Mouse (Mus musculus) adrenal gland, postnatal 4 days (tissue): ENCODE measurements around the gene Mybl2. TPM values are rescaled to one million over a fixed set of nuclear protein-coding genes. Genes with fewer than 3 reads are reported as not detected.

Source experiments
- DNase-seq, 2 experiments: peaks; one replicate each; pipeline ENCODE4 v3.0.0; 2021 to 2022; ENCODE audit warnings: low spot score in 2 of 2, mixed read lengths in 2 of 2
- microRNA-seq: library from miRNA; unstranded; fragments of <30 nt; microRNA quantifications from one replicate; pipeline ENCODE4 v1.2.0, GENCODE M21; 2021
- total RNA-seq, 2 experiments: library from RNA; stranded (reverse); gene quantifications; 2 replicates each; pipeline ENCODE4 v1.2.3; 2021

The Mybl2 gene
- total RNA-seq, 2 experiments from 2014 or later: 20.4 to 24.0 TPM

DNA sequence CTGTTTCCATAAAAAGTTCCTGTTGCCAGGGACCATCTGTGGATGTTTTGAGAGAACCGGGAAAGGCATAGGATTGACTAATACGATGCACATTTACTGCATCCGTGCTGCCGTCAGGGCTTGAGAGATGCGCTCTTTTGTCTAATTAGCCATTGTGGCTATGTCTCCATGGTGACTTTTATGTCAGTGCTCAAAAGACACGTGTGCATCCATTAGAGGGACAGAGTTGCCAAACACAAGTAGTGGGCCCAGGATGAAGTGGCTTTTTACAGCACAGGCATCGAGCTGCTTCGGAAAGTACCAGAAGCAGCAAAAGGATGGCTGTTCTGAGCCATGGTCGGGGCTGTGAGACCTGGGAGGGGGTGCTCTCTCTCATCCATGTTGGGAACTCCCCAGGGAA, 53.9 kb downstream of the Mybl2 start:
- no peak for DNase-seq

DNA sequence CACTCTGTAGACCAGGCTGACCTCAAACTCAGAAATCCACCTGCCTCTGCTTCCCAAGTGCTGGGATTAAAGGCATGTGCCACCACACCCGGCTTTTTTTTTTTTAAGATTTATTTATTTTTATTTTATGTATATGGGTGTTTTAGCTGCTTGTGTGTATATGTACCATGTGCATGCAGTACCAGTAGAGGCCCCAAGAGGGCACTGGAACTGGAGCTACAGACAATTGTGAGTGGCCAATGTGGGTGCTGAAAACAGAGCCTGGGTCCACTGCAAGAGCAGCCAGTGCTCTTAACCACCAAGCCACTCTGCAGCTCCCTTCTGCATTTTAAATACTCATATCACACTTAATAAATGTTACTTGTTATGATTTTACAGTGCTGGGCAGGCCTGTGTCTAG, 56.2 kb downstream of the Mybl2 start:
- no peak for DNase-seq

DNA sequence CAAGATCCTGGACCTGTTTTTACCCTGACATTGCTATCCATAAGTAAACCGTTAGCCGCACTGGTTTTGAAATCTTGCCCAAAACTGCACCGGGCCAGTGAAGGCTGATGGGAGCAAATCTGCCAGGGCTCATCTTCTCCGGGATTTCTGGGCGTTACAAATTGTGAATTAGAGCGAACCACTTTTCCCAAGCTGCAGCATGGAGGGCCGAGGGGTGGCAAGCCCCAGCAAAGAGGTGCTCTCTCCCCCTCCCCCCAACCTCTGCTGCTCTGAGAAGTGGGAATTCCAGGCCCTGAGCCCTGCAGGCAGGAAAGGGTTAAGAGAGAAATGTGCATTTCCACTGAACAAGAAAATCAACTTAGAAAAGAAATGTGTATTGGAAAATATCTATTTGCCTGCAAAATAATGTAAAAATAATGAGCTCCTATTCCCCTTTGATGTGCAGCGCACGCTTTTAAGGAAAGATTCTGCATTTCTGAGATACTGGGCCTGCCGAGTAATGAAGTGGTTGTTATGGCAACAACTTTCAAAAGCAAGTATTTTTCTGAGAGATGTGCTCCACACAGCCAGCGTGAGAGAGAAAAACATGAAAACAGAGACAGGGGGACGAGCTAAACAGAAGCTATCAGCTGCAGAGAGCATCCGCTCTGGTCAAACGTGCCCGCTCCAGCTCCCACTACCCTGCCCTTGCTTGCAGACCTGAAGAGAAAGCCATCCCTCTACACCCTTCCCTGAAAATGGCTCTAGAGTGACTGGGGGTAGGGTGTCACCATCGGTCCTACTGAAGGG, 57.1 kb downstream of the Mybl2 start:
- DNase-seq: no peak

DNA sequence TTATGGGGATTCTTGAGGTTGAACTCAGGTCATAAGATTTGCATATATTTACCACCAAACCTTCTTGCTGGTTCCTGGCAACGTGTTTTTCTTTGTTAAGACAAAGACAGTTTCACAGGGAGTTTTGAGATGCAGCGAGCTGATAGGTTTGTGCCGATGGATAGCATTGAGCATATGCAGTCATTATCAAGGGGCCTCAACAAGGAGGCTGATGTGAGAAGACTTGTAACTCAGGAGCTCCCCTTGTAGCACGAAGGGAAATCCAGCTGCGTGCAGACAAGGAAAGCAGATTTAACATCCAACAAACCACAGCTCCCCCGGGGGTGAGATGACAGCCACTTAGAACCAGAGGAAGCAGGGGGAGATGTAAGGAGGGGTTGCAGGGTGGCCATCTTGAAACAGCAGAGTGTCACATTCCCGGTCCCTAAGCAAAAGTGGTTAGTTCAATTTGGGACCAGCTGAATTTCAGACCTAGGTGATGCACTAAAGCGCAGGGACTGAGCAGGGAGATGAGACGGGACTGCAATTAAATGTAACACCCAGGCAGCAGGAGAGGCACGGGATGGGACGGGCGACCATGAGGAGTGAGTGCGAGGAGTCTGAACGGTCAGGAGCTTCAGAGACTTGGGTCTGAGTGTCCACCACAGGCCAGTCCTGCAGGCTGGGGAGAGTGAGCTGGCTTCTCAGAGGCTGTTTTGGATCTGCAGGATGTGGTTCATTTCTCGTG, 66.3 kb downstream of the Mybl2 start:
- no peak for DNase-seq

DNA sequence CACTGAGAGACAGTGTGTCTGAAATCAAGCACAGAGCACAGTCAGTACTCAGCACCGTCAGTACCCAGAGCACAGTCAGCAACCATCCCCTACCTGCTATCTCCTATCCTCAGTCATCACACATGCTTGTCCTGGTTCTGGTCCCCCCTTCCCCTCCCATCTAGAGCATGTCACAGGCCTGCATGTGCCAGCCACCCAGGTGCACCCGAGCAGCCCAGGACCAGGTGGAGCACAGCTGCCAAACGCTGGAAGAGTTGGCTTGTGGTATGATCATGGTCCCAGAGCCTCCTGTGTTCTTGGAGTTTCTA, 66.8 kb downstream of the Mybl2 start:
- no peak for DNase-seq

DNA sequence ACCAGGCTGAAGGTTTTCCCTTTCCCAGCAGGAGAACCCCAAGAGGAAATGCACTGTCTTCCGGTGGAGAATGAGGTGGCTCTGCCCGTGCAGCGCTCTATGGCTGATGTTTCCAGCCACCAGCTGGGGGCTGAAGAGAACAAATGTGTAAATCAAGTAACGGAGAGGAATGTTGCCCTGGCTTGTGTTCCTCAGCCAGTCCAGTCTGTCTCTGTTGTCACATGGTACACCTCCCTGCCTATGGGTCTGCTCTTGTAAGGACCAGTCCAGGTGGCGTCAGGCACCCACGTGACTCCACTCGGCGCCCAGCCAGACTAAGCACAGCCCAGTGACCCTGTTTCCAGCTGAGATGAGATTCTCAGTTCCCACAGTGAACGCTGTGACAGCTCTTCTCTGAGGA, 67.8 kb downstream of the Mybl2 start:
- DNase-seq: peak in 1 of 2 experiments; percentile 22

DNA sequence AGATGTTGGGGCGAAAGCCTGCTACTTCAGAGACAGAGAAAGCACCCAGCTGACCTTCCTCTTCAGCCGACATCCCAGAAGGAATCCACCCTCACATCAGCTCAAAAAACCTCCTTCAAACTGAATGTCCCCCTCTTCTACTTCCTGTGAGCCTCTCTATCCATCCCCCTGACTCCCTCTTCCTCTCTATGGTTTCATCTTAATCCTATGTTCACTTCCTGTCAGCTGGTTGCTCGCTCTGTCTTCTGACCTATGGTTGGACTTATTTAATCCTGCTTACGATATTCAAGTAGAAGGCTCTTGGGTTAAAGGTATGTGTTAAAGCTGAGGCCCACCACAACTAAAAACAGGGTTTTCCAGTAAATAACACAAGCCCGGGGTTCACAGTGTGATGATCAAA, 69.0 kb downstream of the Mybl2 start:
- no peak for DNase-seq

DNA sequence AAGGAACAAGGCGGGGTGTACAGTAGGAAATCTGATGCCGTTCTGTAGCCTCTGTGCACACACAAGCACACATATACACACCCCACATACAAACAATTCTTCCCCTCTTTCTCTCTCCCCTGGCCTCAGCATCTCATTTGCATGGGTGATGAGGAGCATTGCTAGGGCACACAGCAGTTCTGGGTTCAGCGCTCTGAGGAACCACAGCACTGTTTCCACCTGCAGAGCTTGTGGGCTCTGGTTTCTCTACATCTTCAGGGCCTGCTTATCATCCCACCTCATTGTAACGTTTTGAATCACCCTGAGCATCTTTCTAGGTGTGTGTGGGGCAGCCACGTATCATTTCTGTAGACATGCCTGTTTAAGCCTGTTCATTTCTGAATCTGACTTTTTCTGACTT, 76.3 kb downstream of the Mybl2 start:
- DNase-seq: no peak

DNA sequence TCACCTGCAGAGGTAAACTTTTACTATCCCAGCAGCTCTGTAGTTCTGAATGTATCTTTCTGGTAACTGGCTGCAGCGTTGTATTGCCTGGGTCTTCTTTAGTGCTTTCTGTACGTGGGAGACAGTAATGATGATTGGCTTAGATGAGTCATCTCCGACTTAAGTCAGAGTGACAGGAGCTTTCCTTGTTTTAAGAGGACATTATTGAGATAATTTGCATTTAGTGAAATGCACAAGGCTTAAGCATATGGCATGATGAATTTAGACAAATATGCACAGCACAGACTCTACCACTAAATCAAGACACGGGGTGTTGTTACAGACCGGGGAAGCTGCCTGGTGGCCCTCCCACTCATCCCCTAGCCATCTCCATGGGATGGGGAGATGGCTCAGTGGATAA, 77.8 kb downstream of the Mybl2 start:
- no peak for DNase-seq

Small RNA genes within 50 kb of the gene (microRNA-seq; reads per million reads assigned to microRNA genes)
- gene Gm22174 (not detected), gene Mir7003 (not detected)

Other genes with a start within 250 kb of the Mybl2 start
- gene Srsf6, start 123.2 kb upstream of the Mybl2 start, total RNA-seq: 100 to 1,000 TPM; 244 to 280 TPM
- 1 to 10 TPM in 1 of 2 experiments, under 1 TPM in 1; 0.53 to 1.0 TPM for gene L3mbtl1, start 111.2 kb upstream of the Mybl2 start, total RNA-seq
- gene Sgk2, start 67.4 kb upstream of the Mybl2 start, total RNA-seq: 1 to 10 TPM; 1.9 to 3.6 TPM
- gene Ift52, start 37.3 kb upstream of the Mybl2 start, total RNA-seq: 10 to 100 TPM; 56.6 to 62.0 TPM
- gene Gtsf1l, start 33.2 kb downstream of the Mybl2 start, total RNA-seq: not detected
- 1 to 10 TPM; 8.0 to 9.5 TPM for gene Tox2, start 148.4 kb downstream of the Mybl2 start, total RNA-seq